Mouse (Mus musculus) liver, adult 2 months (tissue): ENCODE measurements around the gene Tlr9.

Source experiments
- CTCF ChIP-seq: fragments of 200-500 bp; IDR thresholded peaks from 2 replicates; pipeline ENCODE4 v1.5.1; 2011; ENCODE audit warnings: low read depth, low read length, control low read depth
- POLR2A ChIP-seq: fragments of 200-500 bp; IDR thresholded peaks from 2 replicates; pipeline ENCODE4 v1.6.1; 2011; ENCODE audit warnings: low read length, control low read depth; ENCODE audit not compliant: insufficient read depth; ENCODE audit errors: extremely low read depth

DNA sequence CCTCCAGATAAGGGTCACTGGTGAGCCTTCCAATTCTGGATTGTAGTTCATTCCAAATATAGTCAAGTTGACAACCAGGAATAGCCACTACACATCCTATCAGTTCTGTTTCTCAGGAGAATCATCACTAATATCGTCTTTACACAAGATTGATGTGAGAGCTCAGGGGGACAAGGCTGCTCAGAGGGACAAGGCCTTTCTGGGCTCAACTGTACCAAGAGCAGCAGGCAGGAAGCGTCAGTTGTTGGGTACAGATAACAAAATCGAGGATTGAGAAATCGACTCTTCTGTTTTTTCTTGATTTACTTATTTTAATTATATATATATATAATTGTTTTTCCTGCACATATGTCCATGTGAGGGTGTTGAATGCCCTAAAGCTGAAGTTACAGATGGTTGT is 36.0 kb downstream of the Tlr9 start:
- TF ChIP-seq CTCF (no peak), POLR2A (no peak)
